Mouse (Mus musculus): ENCODE results near the gene Lamb3.
A peak's percentile ranks its signal among the peaks of the same experiment; 100 is the strongest.

Lamb3 gene

DNA sequence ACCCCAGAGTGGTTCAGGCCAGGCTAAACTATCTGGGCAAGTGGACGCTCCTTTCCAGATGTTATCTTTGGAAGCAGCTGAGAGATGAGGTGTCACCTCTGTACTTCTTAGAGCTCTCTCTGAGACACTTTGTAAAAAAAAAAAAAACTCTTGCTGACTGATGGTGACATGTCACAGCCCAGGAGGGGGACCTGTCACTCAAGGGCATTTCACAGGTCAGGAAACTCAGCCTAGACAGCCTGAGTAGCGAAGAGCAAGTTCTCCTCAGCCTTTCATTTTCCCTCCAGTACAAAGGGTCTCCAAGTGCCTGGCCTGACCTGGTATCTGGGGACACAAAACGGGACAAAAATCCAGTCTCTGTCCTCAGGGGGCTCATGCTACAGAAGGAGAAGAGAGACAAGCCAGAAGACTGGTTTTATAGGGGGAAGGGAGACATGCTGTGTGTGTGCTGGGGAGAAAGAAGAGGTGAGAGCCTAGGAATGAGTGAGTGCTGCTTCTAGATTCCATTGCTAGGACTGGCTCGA, 130.3 kb downstream of the Lamb3 start:
- DNase-seq (ENCODE audit: low read depth, low spot score), result no peak

DNA sequence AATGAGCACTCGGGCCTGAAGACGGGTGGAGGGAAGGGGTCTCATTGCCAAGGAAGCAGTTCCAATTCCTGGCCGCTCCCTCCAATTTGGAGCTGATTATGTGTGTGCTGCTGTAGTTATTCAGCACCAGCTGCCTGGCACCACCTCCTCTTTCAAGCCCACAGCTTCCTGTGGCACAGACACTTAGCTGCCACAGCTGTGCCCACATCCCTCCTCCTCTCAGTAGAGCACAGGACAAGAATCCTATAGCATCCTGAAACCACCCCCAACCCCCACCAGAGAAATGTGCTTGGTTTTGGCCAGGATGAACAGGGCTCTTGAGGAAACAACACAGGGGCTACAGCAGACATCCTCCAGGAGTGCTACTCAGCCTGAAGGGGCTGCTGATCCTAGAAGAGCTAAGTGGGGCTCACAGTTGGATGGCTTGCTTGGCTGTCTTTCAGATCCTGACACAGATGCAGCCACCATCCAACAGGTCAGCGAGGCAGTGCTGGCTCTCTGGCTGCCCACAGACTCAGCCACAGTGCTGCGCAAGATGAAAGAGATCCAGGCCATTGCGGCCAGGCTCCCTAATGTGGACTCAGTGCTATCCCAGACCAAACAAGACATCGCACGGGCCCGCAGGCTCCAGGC, 131.0 kb downstream of the Lamb3 start:
- DNase-seq (ENCODE audit: low read depth, low spot score), result no peak

DNA sequence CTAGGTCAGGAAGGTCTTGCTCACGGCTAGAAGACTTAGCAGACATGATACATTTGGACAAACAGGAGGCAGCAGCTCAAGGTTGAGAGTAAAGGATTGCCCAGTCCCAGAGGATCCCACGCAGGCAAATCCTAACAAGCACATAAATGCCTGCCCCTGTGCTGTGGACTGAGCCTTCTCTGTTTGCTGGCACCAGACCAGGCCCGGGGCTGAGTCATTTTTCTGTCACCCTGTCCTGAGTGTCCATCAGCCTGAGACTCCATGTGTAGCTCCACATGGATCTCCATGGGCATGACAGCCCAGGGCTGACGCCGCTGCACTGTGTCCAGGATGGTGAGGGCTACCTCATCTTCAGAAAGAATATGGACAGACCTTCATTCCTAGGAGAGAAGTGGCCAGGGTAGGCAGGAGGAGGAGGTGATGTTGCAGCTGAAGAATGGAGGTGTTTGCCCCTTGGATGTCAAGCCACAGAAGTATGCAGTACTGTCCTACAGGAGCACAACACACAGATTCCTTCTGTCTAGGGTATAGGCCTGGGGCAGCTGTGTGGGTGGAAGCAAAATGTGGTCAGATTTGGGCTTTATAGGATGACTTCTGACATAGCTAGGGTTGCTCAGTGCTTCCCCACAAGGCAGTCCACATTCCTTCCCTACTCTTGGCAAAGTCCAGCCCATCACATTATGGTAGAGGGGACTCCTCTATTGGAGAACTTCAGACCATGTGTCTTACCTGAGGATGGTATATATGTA, 134.9 kb downstream of the Lamb3 start:
- DNase-seq (ENCODE audit: low read depth, low spot score), result no peak

DNA sequence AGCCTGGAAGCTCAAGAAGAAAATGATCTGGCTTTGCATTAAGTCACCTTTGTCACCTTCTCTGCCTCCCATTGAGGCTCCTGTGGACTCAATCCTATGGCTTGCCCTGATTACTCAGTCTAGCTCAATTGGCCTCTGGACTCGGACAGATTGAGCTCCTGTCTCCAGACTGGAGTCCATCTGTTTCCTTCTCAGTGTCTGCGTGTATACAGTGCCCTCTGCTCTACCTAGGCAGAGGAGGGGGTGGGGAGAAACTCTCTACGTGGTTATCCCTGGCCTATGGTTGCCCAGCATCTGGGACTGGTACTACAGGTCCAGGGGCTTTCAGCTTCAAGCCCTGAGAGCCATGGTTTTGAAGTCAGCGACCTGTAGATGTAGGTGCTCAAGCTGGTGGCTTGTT, 136.4 kb downstream of the Lamb3 start:
- no peak for DNase-seq (ENCODE audit: low read depth, low spot score)

DNA sequence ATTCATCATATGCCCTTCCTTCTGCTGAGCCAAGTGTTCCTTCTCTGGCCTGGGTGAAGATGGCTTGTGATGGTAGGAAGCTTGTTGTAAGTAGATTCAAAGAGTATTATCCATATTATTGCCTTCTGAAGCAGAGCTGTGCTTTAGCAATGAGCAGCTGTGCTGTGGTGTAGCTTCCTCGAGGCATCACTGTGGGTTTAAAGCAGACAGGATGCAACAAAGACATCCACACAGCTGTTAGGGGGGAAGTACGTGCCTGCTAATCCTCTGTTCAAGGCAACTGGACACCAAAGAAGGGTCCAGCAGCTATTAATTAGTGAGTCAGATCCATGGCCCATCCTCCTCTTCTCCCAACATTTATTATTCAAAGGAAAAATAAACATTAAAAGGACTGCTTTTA, 137.5 kb downstream of the Lamb3 start:
- no peak for DNase-seq (ENCODE audit: low read depth, low spot score)

DNA sequence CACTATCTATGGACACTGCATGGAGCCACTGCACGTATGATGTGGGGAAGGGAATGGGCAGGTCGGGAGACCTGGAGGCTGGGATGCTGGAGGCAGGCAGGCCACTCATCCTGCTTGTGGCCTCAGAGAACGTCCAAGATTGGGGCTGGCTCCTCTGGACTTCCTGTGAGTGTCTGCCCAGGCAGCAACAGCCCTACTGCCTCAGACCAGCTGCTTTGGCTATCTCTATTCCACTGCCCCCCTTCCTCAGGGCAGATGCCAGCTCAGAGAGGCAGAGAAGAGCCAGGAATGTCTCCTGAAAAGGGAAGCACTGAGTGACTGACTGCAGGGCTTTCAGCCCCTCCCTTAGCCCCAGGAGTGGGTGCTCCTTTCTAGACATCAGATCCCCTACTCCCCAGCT, 139.4 kb downstream of the Lamb3 start:
- no peak for DNase-seq (ENCODE audit: low read depth, low spot score)

DNA sequence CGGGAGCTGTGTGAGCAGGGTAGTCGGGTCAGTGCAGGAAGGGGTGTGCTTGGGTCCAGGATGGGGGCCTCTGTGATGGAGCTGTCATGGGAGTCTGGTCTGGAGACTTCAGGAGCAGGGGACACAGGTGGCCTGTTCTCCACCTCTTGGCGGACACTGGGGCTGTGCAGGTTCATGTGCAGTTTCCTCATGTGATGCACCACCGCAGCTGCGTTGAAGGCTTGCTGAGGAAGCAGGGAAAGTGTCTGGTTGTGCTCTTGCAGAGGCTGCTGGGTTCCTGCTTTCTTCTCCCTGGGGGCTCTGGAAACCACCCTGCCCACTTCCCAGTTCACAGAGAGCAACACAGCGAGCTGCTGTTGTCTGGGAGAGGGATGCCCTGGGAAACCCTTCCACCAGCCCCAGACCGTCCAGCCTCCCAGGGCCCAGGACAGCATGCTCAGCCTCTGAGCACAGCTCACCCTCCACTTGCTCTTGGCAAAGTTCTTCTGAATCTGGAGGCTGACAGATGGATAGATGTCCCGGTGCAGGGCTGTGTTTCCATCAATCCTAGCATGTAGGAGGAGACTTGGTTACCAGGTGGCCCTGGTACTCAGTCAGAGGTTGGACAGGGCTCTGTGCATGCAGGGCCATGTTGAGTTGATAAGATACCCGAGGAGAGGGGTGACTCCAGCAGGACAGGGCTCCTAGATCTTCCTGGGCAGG, 140.9 kb downstream of the Lamb3 start:
- no peak for DNase-seq (ENCODE audit: low read depth, low spot score)

DNA sequence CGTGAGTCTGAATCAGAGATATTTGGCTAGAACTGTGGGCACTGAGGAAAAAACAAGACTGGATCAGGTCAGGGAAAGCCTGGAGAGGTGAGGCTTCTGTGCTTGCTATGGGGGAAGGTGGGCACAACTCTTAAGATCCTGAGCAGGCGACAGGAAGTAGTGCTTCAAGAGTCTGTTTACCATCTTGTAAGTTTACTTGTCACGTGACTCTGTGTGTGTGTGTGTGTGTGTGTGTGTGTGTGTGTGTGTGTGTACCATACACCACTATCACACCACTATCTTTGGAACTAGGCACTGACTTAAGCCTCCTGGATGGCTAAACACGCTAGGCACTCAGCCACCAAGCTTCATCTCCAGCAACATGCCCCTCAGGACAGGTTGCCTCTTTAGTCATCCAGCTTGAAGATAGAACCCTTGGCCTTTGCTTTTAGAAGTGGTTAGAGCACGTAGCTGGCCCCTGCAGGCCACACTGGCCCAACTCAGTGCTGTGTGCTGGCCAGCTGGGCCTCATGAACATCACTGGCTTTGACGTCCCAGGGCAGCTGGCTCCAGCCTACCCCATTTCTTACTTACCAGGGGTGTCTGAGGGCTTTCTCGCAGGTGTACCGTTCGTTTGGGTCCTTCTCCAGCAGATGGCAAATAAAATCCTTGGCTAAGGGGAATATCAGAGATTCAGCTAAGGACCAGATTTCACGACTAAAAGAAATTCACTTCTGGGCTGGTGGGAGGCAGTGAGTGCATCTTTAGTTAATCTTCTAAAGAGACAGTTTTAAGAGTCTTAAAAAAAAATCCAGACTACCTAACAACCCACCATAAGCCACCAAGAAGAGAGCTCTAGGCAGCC, 142.4 kb downstream of the Lamb3 start:
- DNase-seq (ENCODE audit: low read depth, low spot score), result no peak

DNA sequence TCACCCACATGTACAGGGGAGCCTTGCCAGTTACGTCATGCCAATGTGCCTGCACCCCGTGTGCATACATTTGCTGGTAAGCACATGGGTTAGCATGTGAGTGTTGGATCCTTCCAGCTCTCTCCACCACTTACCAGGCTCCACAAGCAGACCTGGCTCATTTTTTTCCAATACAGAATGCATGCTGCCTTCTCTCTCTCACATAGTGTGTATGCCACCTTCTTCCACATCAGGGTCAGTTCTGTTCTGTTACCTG, 143.0 kb downstream of the Lamb3 start:
- DNase-seq (ENCODE audit: low read depth, low spot score), result no peak

DNA sequence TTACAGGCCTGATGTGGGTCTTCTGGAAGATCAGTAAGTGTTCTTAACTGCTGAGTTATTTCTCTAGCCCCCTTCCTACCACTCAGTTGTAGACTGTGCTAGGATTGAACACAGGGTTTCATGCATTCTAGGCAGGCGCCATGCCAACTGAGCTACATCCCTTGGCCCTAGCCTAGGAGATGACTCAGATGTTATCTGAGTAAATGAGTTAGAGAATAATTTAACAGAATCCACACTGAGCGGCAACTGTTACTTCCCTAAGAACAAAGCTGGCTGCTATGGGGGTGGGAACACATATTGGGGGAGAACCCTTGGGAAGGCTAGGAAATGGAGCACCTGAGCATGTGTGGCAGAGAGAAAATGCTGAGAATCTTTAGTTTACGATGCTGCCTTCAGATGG, 144.1 kb downstream of the Lamb3 start:
- no peak for DNase-seq (ENCODE audit: low read depth, low spot score)

DNA sequence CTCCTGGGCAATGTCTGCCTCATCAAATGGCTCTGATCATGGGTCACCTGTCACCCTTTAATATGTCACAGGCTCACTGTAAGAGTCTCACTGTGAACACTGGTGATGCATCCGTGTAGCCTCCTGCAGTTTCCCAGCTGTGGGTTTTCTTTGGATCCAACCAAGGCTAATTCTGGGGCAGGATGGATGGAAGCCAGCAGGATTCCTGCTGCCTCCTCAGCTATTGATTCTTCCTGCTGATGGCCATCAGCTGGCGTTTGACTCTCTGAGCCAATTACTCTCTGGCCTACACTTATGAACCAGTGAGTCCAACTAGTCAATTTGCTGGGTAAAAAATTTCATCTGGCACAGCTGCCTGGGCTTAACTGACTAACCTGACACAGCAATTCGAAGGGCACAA, 151.7 kb downstream of the Lamb3 start:
- no peak for DNase-seq (ENCODE audit: low read depth, low spot score)

DNA sequence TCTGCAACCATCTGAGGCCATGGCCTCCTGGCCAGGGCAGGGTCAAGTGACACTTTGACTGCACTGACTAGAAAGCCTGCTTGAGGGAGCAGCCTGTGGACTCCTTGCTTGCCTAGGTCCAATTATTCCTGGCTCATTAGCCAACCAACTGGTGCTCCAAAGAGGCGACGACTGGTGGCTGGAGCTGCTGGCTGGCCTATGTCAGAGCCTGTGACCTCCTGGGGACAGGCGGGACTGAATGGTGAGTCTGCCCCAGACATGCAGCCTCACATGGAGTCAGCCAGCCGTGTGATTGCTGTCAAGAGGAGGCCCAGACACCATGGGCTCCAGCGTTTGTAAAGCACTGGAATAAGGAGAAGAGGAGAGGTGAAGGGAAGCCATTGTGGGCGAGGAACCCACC, 153.7 kb downstream of the Lamb3 start:
- no peak for DNase-seq (ENCODE audit: low read depth, low spot score)

DNA sequence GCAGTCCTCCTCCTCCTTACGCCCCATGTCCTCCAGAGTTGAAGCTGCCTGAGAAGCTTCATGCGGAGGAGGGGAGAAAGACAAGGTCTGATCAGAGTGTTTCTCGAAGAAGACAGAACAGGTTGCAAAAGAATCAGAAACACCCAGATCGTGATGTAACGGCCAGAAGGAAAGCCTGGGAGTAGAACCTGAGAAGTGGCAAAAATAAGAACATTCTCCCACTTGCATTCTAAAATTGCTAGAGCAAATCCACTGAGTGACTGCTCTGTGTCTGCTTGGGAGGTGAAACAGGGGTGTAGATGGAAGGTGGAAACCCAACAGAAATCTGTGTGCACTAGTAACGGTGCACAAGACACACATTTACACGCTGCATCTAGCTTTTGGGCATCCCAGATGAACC, 154.6 kb downstream of the Lamb3 start:
- no peak for DNase-seq (ENCODE audit: low read depth, low spot score)

DNA sequence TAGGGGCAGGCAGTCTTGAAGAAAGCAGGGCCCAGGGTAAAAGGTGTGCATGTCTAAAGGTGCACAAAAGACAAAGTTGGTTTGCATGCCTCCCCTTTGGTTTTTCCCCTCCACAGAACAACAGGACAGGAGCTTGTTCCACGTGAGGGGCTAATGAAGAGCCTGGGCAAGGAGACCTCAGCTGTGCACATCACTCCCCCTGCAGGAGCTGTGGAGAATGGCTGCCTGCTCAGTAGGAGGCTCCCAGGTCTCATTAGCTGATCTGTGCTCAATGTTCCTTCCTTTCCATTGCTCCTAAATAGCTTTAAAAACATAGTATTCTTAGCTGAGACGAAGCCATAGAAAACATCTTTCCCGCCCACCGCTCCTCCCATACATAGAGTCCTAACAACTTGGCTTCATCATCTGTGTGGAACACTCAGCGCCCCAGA, 156.3 kb downstream of the Lamb3 start:
- DNase-seq (ENCODE audit: low read depth, low spot score), result peak; percentile 48

DNA sequence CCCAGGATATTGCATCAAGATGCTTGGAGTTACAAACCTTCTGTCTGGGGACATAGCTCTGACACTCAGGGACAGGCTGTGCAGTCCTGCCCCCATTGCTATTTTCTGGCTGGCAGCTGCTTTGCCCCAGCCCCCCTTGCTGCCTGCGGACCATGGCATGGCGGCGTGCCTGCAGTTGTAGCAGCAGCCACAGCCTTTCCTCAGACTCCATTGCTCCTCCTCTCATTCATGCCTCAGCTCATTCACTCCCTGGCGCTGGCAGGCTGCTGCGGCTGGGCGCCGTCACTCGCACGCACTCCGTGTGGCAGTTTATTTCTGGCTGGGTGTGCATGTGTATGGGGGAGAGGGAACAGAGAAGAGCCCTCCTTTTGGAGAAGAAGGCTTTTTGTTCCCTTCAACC, 160.6 kb downstream of the Lamb3 start:
- DNase-seq (ENCODE audit: low read depth, low spot score), result no peak

DNA sequence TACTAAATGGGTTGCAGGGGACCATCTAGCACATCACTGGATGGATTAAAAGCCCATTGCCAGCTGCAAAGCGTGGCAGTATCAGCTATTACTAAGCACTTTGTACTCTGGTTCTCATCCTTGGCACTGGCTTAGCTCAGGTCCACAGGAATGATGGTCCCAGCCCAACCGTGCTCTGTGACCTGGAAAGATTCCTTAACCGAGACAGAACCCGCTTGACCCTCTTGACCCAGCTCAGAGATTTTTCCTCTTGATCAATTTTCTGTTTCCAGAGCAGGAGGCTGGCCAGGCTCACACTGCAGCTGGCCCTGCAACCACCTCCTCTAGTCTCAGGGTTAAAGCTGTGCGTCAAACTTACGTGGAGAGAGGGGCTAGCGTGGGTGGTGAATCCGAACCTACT, 161.6 kb downstream of the Lamb3 start:
- DNase-seq (ENCODE audit: low read depth, low spot score), result no peak

DNA sequence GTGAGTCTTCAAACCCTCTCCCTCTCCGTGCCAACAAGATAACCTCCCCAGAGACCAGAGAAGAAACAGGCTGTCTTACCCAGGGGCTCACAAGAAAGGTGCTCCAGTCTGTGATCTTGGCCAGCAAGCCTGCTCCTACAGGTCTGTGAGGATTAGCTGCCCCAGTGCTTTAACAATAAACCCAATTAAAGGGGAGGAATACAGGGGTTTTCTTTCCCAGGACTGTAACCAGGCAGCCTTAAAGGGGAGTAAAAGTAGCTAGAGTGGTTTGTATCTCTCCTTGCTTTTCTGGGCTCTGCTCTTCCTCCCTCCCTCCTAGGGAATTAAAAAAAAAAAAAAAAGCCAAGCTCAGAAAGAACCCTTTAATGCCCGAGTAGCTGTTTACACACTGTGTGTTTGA, 162.6 kb downstream of the Lamb3 start, which contains the start of gene Camk1g:
Gene Camk1g, minus strand, starts transcription at position 203 of the 400 bp plus-strand sequence.
- no peak for DNase-seq (ENCODE audit: low read depth, low spot score)

DNA sequence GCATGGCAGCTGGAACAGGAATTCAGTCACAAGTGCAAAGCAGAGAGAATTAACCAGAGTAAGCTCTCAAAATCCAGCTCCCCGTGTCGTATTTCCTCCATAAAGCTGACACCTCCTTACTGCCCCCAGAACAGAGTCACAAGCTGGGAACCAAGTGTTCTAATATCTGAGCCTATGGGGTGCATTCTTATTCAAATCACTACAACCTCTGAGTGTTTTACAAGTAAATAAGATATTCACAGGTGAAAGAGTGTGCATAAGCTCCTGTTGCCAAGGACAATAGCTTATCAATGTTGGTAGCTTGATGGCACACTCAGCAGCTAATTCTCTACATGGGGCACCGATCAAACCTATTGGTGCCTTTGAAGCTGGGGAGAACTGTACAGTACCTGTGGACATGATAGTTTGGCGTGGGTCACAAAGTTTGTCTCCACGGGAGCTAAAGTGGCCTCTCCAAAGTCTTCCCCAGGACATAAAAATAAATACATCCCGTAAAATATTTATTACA, 166.5 kb downstream of the Lamb3 start:
- DNase-seq (ENCODE audit: low read depth, low spot score), result peak; percentile 72

DNA sequence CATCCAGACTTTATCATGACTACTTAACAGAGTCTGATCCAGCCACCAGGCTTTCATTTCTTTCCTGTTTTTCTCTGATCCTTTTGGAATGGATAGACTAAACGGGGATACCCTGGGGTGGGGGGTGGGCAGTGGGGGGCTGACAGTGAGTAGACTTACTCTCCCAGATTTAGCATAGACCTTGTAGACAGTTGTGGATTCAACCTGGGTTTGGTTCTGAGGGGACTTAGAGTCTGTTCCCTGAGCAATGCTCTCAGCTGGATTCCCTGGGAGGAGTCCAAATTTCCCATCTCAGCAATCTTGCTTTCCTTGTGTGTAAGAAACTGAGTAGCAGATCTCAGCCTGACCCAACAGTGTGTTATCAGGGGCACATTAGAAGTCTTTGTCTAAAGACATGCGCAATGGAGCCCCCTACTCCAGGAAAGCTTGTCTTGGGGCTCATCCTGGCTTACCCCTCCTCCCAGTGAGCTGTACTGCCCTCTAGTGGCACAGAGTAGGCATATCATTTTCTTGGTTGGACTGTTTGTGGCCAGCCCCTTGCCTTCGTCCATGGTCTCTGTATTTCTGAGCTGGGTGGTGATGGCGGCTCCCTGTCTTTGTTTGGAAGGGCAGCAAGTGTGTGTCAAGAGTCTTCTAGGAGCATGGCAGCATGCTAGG, 169.1 kb downstream of the Lamb3 start:
- peak; percentile 63 for DNase-seq (ENCODE audit: low read depth, low spot score)

DNA sequence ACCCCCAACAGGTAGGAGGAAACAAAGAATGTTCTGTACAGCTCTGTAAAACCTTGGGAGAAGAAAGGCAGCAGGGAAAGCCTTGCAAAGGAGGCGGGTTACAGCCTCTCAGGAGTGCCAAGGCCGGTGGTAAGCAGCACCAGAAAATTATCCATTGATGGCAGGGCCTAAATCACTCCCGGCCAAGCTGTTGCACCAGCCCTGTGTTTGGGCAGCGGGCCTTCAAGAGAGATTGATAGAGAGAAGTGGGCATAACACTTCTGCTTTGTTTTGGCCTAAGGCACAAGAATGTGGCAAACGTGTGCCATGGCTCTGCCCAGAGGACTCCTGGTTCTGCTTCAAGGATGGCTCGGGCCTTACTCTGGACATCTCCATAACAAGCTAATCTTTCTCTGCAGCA, 172.1 kb downstream of the Lamb3 start:
- DNase-seq (ENCODE audit: low read depth, low spot score), result no peak

DNA sequence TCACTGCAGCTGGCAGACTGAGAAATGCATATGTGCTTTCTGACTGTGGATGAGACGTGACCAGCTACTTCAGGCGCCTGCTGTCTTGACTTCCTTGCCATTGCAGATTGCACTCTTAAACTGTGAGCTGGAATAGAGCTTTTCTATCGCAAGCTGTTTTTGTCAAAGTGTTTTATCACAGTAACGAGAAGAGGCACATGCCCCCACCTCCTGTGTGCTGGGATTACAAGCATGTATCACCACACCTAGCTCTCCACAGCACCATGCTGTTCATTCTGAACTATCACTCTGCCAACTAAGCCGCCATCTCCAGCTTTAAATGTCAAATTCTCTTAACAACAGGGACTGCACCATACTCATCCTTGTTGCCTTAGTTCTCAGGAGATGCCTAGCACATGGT, 173.4 kb downstream of the Lamb3 start:
- no peak for DNase-seq (ENCODE audit: low read depth, low spot score)

Data from R1 (cell line).